Mouse (Mus musculus) heart, adult 2 months (tissue): ENCODE measurements around the gene Cdkn2aip. TPM values are rescaled to one million over a fixed set of nuclear protein-coding genes. Genes with fewer than 3 reads are reported as not detected.

Source experiments
- DNase-seq, 2 experiments: peaks; one replicate each; pipeline ENCODE4 v3.0.0; 2021
- H3K27ac ChIP-seq: fragments of 200-600 bp; 2 replicates; pipeline ENCODE4 v1.8.1; 2022
- H3K27me3 ChIP-seq: fragments of 200-500 bp; 2 replicates; pipeline ENCODE4 v1.6.1; 2012; ENCODE audit warnings: mild to moderate bottlenecking, low read length, inconsistent platforms, mixed read lengths; ENCODE audit not compliant: control insufficient read depth, insufficient read depth
- H3K36me3 ChIP-seq: fragments of 200-500 bp; 2 replicates; pipeline ENCODE4 v1.6.1; 2012; ENCODE audit warnings: low read length, inconsistent platforms; ENCODE audit not compliant: control insufficient read depth, insufficient read depth
- H3K4me1 ChIP-seq: fragments of 200-500 bp; 2 replicates; pipeline ENCODE4 v1.6.1; 2011; ENCODE audit warnings: low read length; ENCODE audit not compliant: control insufficient read depth, insufficient read depth
- H3K4me3 ChIP-seq: fragments of 200-600 bp; 2 replicates; pipeline ENCODE4 v1.8.1; 2022
- H3K79me2 ChIP-seq: fragments of 200-500 bp; replicated peaks from 2 replicates; pipeline ENCODE4 v1.6.1; 2012; ENCODE audit warnings: mild to moderate bottlenecking, inconsistent platforms, low read length, moderate library complexity, mixed read lengths; ENCODE audit not compliant: control insufficient read depth, insufficient read depth
- H3K9ac ChIP-seq: fragments of 200-500 bp; 2 replicates; pipeline ENCODE4 v1.6.1; 2012; ENCODE audit warnings: low read depth, mild to moderate bottlenecking, control low read depth, inconsistent platforms, low read length, mixed read lengths
- CTCF ChIP-seq: fragments of 200-600 bp; IDR thresholded peaks from 2 replicates; pipeline ENCODE4 v1.8.1; 2022; ENCODE audit warnings: antibody characterized with exemption, mild to moderate bottlenecking, moderate library complexity
- EP300 ChIP-seq: fragments of 200-500 bp; IDR thresholded peaks from 2 replicates; pipeline ENCODE4 v1.6.1; 2011; ENCODE audit warnings: low read depth, low read length, control low read depth; ENCODE audit not compliant: insufficient read depth
- POLR2A ChIP-seq: fragments of 200-500 bp; IDR thresholded peaks from 2 replicates; pipeline ENCODE4 v1.6.1; 2011; ENCODE audit warnings: mild to moderate bottlenecking, low read depth, low read length, control low read depth; ENCODE audit not compliant: insufficient read depth
- WGBS: fragments of 180-500 bp; shearing (Covaris S2); methylation state at CpG from one replicate; pipeline ENCODE4 v1.1.7; 2018; 5-methylcytosine and 5-hydroxymethylcytosine counted together
- intact Hi-C: fragments of 180-260 bp; cut with DNase I; formaldehyde crosslinking; loops from one replicate; pipeline ENCODE4 v1.15.1; 2025
- polyA plus RNA-seq: library from polyadenylated mRNA; depleted of rRNA; stranded (reverse); fragments of >200 nt; gene quantifications from 2 replicates; pipeline ENCODE4 v1.2.3, GENCODE M21; 2012
- total RNA-seq, 2 experiments: library from RNA; stranded (reverse); gene quantifications; 2 replicates each; pipeline ENCODE4 v1.2.3; 2021

Gene Cdkn2aip
- total and polyA plus RNA-seq, 3 experiments = 3.2 to 8.5 (median 7.9) TPM

- WGBS = under 1% methylated on average over 97 of the region's 106 CpGs
- H3K4me1 ChIP-seq = peaks cover 2% of the 10 kb centered on the region; the same call in 1 of the 2 replicates
- H3K27me3 ChIP-seq = no peaks in the 10 kb centered on the region
- H3K36me3 ChIP-seq = no peaks in the 10 kb centered on the region
- DNase-seq = peak; percentile 100
- intact Hi-C loops = loop anchor here (5.0 to 10.0 kb wide), 3 partner anchors 118 to 260 kb away; partner anchors contain the start of genes Rwdd4a and Trappc11
- peak within 1 kb of the TSS; percentile 88 for H3K9ac ChIP-seq
- no peaks in the 10 kb centered on the region for H3K79me2 ChIP-seq
- H3K27ac ChIP-seq = peak within 1 kb of the TSS; percentile 96
- TF ChIP-seq CTCF (peak; percentile 25; the same call in 1 of the 2 replicates), EP300 (no peak), POLR2A (peak; percentile 64)
- H3K4me3 ChIP-seq = peak within 1 kb of the TSS; percentile 99
Observed at GRCm38 (mm10) chr8:47674777-47675710, 38.7 kb downstream of the Cdkn2aip start, which contains the start of gene Ing2. Ing2 (minus strand) TSS chr8:47675556.

DNA sequence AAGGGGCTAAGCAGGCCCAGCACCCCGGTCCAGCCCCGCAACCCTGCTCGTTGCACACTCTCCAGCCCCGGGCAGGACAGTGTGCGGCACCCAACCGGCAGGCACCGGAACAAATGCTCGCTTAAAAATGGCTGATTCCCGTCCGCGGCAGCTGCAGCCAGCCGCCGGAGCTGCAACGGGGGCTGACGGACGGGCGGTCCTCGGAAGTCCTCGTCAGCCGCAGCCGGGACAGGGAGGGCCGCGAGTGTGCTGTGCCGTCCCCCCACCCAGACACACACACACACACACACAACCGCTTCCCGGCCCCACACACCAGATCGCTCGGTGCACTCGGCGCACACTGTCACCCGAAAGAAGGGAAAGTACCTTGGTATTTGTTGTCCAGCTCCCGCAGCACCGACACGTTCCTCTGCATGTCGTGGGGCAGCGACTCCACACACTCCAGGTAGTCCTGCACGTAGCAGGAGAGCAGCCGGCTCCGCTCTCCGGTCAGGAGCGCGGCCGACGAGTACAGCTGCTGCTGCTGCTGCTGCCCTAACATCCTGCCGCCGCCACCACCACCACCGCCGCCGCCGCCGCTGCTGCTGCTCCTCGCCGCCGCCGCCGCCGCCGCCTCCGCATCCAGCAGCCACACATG is 39.5 kb downstream of the Cdkn2aip start:
- intact Hi-C loops = loop anchor here (5.0 to 10.0 kb wide), 2 partner anchors 117 to 259 kb away; no protein-coding TSS in a partner anchor
- peak in 1 of 2 experiments; percentile 57 for DNase-seq
- TF ChIP-seq CTCF = no peak
- no peak for TF ChIP-seq EP300
- no peak for TF ChIP-seq POLR2A

DNA sequence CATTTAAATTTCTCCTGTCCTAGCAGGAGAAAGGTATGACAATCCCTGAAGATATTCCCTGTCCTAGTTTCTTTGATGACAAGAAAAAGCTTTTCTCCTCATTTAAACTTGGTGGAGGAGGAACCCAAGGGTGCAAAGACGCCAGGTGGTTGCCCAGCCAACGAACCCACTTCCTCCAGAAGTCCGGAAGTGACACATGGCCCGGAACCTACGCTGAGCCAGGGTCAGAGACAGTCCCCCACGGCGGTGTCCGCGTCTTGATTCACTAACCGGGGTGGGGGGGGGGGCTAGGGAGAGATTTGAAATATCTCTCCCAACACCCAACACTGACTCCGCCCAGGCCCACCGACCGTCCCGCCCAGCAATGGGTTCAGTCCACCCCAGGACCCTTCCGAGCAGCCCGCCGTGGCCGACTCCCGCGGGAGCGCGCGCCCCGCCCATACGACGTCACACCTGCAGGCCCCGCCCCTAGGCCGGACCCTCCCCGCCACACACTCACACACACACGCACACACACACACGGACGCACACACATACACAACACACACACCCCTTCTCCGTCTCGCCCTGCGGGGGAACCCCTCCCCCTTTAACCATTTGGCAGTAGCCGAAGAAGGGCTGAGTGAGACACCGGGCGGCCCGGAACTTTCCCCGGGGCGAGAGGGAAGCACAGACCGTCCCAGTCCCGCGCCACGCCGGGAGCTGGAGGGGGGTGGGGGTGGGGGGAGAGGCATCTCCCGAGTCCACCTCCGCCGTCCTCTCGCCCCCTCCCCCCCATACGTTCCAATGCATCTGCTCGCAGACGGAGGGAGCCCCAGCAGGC is 40.2 kb downstream of the Cdkn2aip start:
- Histone ChIP-seq H3K9ac (peak overlapping the region; percentile 86), H3K4me1 (peaks cover 2% of the 10 kb centered on the region; the same call in 1 of the 2 replicates), H3K36me3 (no peaks in the 10 kb centered on the region), H3K27me3 (no peaks in the 10 kb centered on the region), H3K27ac (peak overlapping the region; percentile 96), H3K79me2 (no peaks in the 10 kb centered on the region), H3K4me3 (peak overlapping the region; percentile 99)
- peak; percentile 90 to 95 for DNase-seq
- TF ChIP-seq POLR2A (peak; percentile 36; the same call in 1 of the 2 replicates), CTCF (no peak), EP300 (peak; percentile 52; the same call in 1 of the 2 replicates)
- WGBS = under 1% methylated on average over 50 of the region's 53 CpGs
- intact Hi-C loops = loop anchor here (5.0 to 10.0 kb wide), 2 partner anchors 116 to 259 kb away; no protein-coding TSS in a partner anchor

More for the DNA sequence above, 39.5 kb downstream of the Cdkn2aip start:
- Histone ChIP-seq H3K27me3 (no peaks in the 10 kb centered on the region), H3K79me2 (no peaks in the 10 kb centered on the region), H3K4me3 (peak overlapping the region; percentile 99), H3K36me3 (no peaks in the 10 kb centered on the region), H3K9ac (peak overlapping the region; percentile 86), H3K4me1 (peaks cover 2% of the 10 kb centered on the region; the same call in 1 of the 2 replicates), H3K27ac (peak overlapping the region; percentile 96)
- WGBS = under 1% methylated on average over 45 of the region's 59 CpGs

- Histone ChIP-seq H3K79me2 (no peaks in the 10 kb centered on the region), H3K9ac (no peak overlapping the region), H3K4me3 (no peak overlapping the region), H3K27me3 (no peaks in the 10 kb centered on the region), H3K27ac (no peak overlapping the region), H3K36me3 (no peaks in the 10 kb centered on the region), H3K4me1 (no peaks in the 10 kb centered on the region)
- no peak for TF ChIP-seq EP300
- TF ChIP-seq POLR2A = no peak
- TF ChIP-seq CTCF = no peak
- intact Hi-C loops = no loop called here
- no peak for DNase-seq
- WGBS = 88% methylated on average over 8 of the region's 8 CpGs
Observed at GRCm38 (mm10) chr8:47664231-47664785, 49.4 kb downstream of the Cdkn2aip start.

DNA sequence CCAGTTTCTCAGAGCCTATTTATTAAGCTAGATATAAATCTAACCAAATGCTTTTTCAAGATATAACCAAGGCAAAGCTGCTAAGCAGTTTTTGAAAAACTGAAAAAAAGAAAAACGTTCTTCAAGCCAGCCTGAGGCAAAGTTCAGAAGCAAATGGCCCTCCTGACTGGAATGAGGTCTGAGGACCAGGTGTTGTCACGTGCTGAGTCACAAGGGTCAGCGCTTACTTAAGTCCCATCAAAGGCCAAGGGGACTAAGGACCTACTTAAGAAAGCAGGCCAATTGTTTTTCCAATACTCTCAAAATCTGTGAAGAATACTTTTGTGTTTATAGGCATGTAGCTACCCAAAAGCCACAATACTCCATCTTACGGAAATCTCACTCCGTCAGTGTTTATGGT is 50.5 kb downstream of the Cdkn2aip start:
- Histone ChIP-seq H3K36me3 (no peaks in the 10 kb centered on the region), H3K4me1 (no peaks in the 10 kb centered on the region), H3K79me2 (no peaks in the 10 kb centered on the region), H3K27ac (no peak overlapping the region), H3K4me3 (no peak overlapping the region), H3K9ac (no peak overlapping the region), H3K27me3 (no peaks in the 10 kb centered on the region)
- WGBS = 91% methylated on average over 5 of the region's 5 CpGs
- DNase-seq = no peak
- intact Hi-C loops = no loop called here
- TF ChIP-seq POLR2A = no peak
- TF ChIP-seq CTCF = no peak
- no peak for TF ChIP-seq EP300
